Mouse (Mus musculus): ENCODE results near the gene Cel. TPM values are rescaled to one million over a fixed set of nuclear protein-coding genes. Genes with fewer than 3 reads are reported as not detected.
A peak's percentile ranks its signal among the peaks of the same experiment; 100 is the strongest.

Cel gene
- polyA plus RNA-seq, 1 experiment from 2014 or later = not detected

GRCm38 (mm10) chr2:28585043-28585571, 21.9 kb upstream of the Cel start:
- Histone ChIP-seq H3K9me3 (ENCODE audit: low read depth, low read length) (no peaks in the 10 kb centered on the region), H3K36me3 (ENCODE audit: insufficient read depth) (peaks cover 7% of the 10 kb centered on the region), H3K9ac (no peak overlapping the region), H3K27ac (ENCODE audit: low read depth) (no peak overlapping the region), H3K4me3 (ENCODE audit: low read depth, low read length) (no peak overlapping the region), H3K27me3 (ENCODE audit: insufficient read depth, low read length) (no peaks in the 10 kb centered on the region), H3K4me2 (no peak overlapping the region), H3K4me1 (ENCODE audit: insufficient read depth) (no peaks in the 10 kb centered on the region)
- peak; percentile 93 for DNase-seq
- WGBS = 17% methylated on average over 6 of the region's 6 CpGs
- TF ChIP-seq CTCF (IDR thresholded peaks at IDR 0.05; ENCODE audit: low read depth) = peak; percentile 100
- no peak for ATAC-seq (ENCODE audit: insufficient read depth)

- no peak for ATAC-seq (ENCODE audit: insufficient read depth)
- H3K27ac ChIP-seq (ENCODE audit: low read depth) = peak within 1 kb of the TSS; percentile 87
- H3K36me3 ChIP-seq (ENCODE audit: insufficient read depth) = peaks cover 15% of the 10 kb centered on the region
- no peaks in the 10 kb centered on the region for H3K27me3 ChIP-seq (ENCODE audit: insufficient read depth, low read length)
- no peak for DNase-seq
- H3K4me2 ChIP-seq = peak within 1 kb of the TSS; percentile 71
- H3K9ac ChIP-seq = peak within 1 kb of the TSS; percentile 71
- peak within 1 kb of the TSS; percentile 67 for H3K4me3 ChIP-seq (ENCODE audit: low read depth, low read length)
- H3K4me1 ChIP-seq (ENCODE audit: insufficient read depth) = no peaks in the 10 kb centered on the region
- 67% methylated on average over 9 of the region's 9 CpGs for WGBS
- no peak for TF ChIP-seq CTCF (IDR thresholded peaks at IDR 0.05; ENCODE audit: low read depth)
- H3K9me3 ChIP-seq (ENCODE audit: low read depth, low read length) = no peaks in the 10 kb centered on the region
Measured at GRCm38 (mm10) chr2:28583651-28584050, 20.4 kb upstream of the Cel start, which contains the start of gene Gtf3c5. Gene Gtf3c5 (minus strand): TSS chr2:28583751.

GRCm38 (mm10) chr2:28582647-28583353, 19.6 kb upstream of the Cel start:
- no peaks in the 10 kb centered on the region for H3K4me1 ChIP-seq (ENCODE audit: insufficient read depth)
- DNase-seq (peak; percentile 94), ATAC-seq (ENCODE audit: insufficient read depth) (peak; percentile 93)
- H3K4me2 ChIP-seq = peak overlapping the region; percentile 71
- peak overlapping the region; percentile 87 for H3K27ac ChIP-seq (ENCODE audit: low read depth)
- H3K27me3 ChIP-seq (ENCODE audit: insufficient read depth, low read length) = no peaks in the 10 kb centered on the region
- H3K4me3 ChIP-seq (ENCODE audit: low read depth, low read length) = peak overlapping the region; percentile 67
- WGBS = under 1% methylated on average over 56 of the region's 56 CpGs
- no peak for TF ChIP-seq CTCF (IDR thresholded peaks at IDR 0.05; ENCODE audit: low read depth)
- peaks cover 22% of the 10 kb centered on the region for H3K36me3 ChIP-seq (ENCODE audit: insufficient read depth)
- peak overlapping the region; percentile 71 for H3K9ac ChIP-seq
- H3K9me3 ChIP-seq (ENCODE audit: low read depth, low read length) = no peaks in the 10 kb centered on the region

DNA sequence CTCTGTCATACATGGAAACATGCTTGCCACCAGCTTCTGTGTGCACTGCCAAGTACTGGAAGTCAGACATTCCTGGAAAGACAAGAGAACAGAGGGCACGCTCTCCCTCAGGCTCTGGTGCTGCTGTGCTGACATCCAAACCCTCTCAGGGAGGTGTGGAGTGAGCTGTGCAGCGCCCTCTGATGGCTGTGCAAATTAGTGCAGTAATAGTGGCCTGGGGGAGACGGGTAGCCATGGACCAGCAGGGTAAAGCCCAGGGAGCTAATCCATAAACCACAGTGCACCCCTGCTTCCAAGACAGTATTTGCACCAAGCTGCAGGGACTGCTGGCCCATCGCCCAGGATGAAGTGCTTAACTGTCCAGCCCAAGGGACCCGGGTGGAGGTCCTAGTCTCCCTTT, 14.8 kb upstream of the Cel start:
- Histone ChIP-seq H3K27me3 (ENCODE audit: insufficient read depth, low read length) (no peaks in the 10 kb centered on the region), H3K36me3 (ENCODE audit: insufficient read depth) (peaks cover 66% of the 10 kb centered on the region), H3K9me3 (ENCODE audit: low read depth, low read length) (no peaks in the 10 kb centered on the region), H3K27ac (ENCODE audit: low read depth) (no peak overlapping the region), H3K4me2 (no peak overlapping the region), H3K9ac (no peak overlapping the region), H3K4me3 (ENCODE audit: low read depth, low read length) (no peak overlapping the region), H3K4me1 (ENCODE audit: insufficient read depth) (no peaks in the 10 kb centered on the region)
- ATAC-seq (ENCODE audit: insufficient read depth) = no peak
- TF ChIP-seq CTCF (IDR thresholded peaks at IDR 0.05; ENCODE audit: low read depth) = peak; percentile 49
- WGBS = 62% methylated on average over 5 of the region's 5 CpGs
- DNase-seq = peak; percentile 23

DNA sequence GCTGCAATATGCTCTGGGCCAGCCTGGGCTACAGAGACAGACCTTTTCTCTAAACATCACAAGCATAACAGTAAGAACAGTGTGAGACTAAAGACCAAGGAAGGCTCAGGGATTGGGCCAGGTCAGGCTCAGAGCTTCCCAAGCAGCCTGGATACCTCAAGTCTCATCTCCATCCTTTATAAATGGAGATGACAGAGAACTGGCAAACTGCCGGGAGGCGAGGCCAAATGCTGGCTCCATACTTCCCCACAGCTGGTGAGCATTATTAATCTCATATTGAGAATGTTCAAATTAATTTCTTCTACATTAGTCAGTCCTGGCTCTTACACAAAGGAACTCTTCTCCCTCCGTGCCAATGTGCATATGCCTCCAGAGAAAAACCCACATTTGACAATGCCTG, 13.6 kb upstream of the Cel start:
- ATAC-seq (ENCODE audit: insufficient read depth) = peak; percentile 64; the same call in 1 of the 2 replicates

GRCm38 (mm10) chr2:28575341-28575740, 12.1 kb upstream of the Cel start:
- ATAC-seq (ENCODE audit: insufficient read depth) = no peak
- Histone ChIP-seq H3K36me3 (ENCODE audit: insufficient read depth) (peaks cover 86% of the 10 kb centered on the region), H3K4me2 (no peak overlapping the region), H3K27ac (ENCODE audit: low read depth) (no peak overlapping the region), H3K4me3 (ENCODE audit: low read depth, low read length) (no peak overlapping the region), H3K9ac (no peak overlapping the region), H3K9me3 (ENCODE audit: low read depth, low read length) (no peaks in the 10 kb centered on the region), H3K27me3 (ENCODE audit: insufficient read depth, low read length) (no peaks in the 10 kb centered on the region), H3K4me1 (ENCODE audit: insufficient read depth) (no peaks in the 10 kb centered on the region)
- WGBS = 62% methylated on average over 4 of the region's 4 CpGs
- TF ChIP-seq CTCF (IDR thresholded peaks at IDR 0.05; ENCODE audit: low read depth) = no peak
- DNase-seq = no peak

More for the DNA sequence above, 13.6 kb upstream of the Cel start:
- peak; percentile 73 for DNase-seq
- Histone ChIP-seq H3K4me1 (ENCODE audit: insufficient read depth) (no peaks in the 10 kb centered on the region), H3K4me3 (ENCODE audit: low read depth, low read length) (no peak overlapping the region), H3K36me3 (ENCODE audit: insufficient read depth) (peaks cover 78% of the 10 kb centered on the region), H3K9ac (no peak overlapping the region), H3K9me3 (ENCODE audit: low read depth, low read length) (no peaks in the 10 kb centered on the region), H3K27me3 (ENCODE audit: insufficient read depth, low read length) (no peaks in the 10 kb centered on the region), H3K4me2 (no peak overlapping the region), H3K27ac (ENCODE audit: low read depth) (no peak overlapping the region)
- no peak for TF ChIP-seq CTCF (IDR thresholded peaks at IDR 0.05; ENCODE audit: low read depth)
- 69% methylated on average over 3 of the region's 3 CpGs for WGBS

DNA sequence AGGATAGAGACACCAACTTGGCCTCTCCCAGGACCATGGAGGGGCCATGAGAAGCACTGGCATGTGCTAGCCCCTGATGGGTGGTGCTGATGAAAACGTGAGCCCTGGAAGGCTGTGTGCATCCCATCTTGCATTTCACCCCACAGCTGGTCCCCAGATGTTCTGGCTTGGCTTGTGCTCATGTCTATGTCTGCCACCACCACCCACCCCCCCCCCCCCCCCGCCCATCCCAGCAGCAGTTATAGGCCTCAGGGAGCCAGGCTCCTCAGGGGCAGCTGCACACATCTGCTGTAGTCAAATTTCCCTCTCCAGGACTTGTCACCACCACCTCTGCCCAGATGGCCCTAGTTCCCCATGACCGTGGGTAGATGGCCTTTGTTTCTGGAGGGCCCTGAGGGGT, 6.7 kb upstream of the Cel start:
- DNase-seq = peak; percentile 80

More for the DNA sequence above, 6.7 kb upstream of the Cel start:
- H3K27me3 ChIP-seq (ENCODE audit: insufficient read depth, low read length) = no peaks in the 10 kb centered on the region
- H3K36me3 ChIP-seq (ENCODE audit: insufficient read depth) = peaks cover 96% of the 10 kb centered on the region
- no peak overlapping the region for H3K9ac ChIP-seq
- no peak overlapping the region for H3K4me2 ChIP-seq
- no peaks in the 10 kb centered on the region for H3K9me3 ChIP-seq (ENCODE audit: low read depth, low read length)
- ATAC-seq (ENCODE audit: insufficient read depth) = peak; percentile 85
- H3K27ac ChIP-seq (ENCODE audit: low read depth) = no peak overlapping the region
- no peak overlapping the region for H3K4me3 ChIP-seq (ENCODE audit: low read depth, low read length)
- TF ChIP-seq CTCF (IDR thresholded peaks at IDR 0.05; ENCODE audit: low read depth) = no peak
- 41% methylated on average over 3 of the region's 3 CpGs for WGBS
- no peaks in the 10 kb centered on the region for H3K4me1 ChIP-seq (ENCODE audit: insufficient read depth)
